Mouse (Mus musculus): ENCODE data around the gene Gm7075. TPM values are rescaled to one million over a fixed set of nuclear protein-coding genes. Genes with fewer than 3 reads are reported as not detected.
"Not testable (repeated sequence)": the region's sequence is repeated elsewhere in the genome, so short reads cannot be mapped to it uniquely, and the experiment has no call there.

Gene Gm7075
- polyA plus RNA-seq, 1 experiment from 2014 or later = not detected

DNA sequence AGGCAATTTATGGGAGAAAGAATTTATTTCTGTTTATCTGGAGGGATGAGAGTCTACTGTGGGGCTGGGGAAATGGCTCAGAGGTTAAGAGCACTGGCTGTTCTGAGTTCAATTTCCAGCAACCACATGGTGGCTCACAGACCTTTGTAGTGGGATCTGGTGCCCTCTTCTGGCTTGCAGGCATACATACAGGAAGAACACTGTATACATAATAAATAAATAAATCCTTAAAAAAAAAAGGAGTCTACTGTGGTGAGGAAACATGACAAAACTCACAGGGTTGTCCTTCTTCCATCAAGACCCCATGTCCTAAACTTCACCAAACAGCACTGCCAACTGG lies 2.9 kb upstream of the Gm7075 start:
- ATAC-seq (ENCODE audit: low FRiP score, low TSS enrichment) = no peak
- no peaks in the 10 kb centered on the region for H3K9me3 ChIP-seq (ENCODE audit: control insufficient read depth, low read length)
- H3K27me3 ChIP-seq (ENCODE audit: control insufficient read depth, insufficient read depth, low read length) = no peaks in the 10 kb centered on the region

DNA sequence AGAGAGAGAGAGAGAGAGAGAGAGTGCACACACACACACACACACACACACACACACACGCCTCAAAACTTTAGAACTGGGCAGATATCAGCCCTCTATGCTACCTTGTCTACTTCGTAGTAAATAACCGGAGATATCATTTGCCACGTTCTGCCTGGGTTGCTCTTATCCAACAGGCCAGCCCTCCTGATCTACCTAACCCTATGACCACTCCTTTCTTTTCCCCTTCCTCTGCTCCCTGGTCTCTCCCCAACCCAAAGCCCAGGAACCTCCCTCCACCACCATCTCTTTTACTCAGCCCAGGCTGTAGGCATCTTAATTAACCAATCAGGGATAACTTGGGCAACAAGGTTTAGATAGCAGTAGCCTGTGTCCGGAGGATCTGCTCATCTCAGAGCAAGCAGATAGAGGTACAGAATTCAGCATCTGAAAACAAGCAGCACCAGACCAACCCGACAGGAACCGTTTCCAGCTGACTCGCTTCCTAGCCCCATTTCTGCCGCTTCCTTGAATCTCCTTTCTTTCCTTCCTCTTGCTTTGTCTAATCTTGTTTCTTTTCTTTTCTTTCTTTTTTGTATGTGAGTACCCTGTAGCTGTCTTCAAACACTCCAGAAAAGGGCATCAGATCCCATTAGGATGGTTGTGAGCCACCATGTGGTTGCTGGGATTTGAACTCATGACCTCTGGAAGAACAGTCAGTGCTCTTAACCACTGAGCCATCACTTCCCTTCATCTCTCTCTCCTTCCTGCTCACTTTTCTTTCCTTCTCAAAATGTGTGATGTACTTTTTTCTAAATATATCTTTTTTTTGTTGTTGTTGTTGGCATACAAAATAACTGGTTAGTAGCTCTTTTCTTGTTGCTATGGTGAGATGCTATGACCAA lies 2.2 kb upstream of the Gm7075 start:
- ATAC-seq (ENCODE audit: low FRiP score, low TSS enrichment) = no peak
- Histone ChIP-seq H3K4me3 (ENCODE audit: low read length) (no peak overlapping the region), H3K4me1 (ENCODE audit: control insufficient read depth, insufficient read depth, low read length) (no peaks in the 10 kb centered on the region), H3K9me3 (ENCODE audit: control insufficient read depth, low read length) (no peaks in the 10 kb centered on the region), H3K4me2 (replicated peaks; ENCODE audit: low read depth, low read length) (no peak overlapping the region), H3K9ac (ENCODE audit: low read depth, low read length) (no peak overlapping the region), H3K27ac (ENCODE audit: low read depth, low read length) (no peak overlapping the region), H3K27me3 (ENCODE audit: control insufficient read depth, insufficient read depth, low read length) (no peaks in the 10 kb centered on the region), H3K36me3 (ENCODE audit: control insufficient read depth, insufficient read depth, low read length) (no peaks in the 10 kb centered on the region)
- WGBS = 91% methylated on average over 9 of the region's 9 CpGs

More for the DNA sequence above, 2.9 kb upstream of the Gm7075 start:
- no peak overlapping the region for H3K4me3 ChIP-seq (ENCODE audit: low read length)
- H3K4me2 ChIP-seq (replicated peaks; ENCODE audit: low read depth, low read length) = no peak overlapping the region
- no peaks in the 10 kb centered on the region for H3K36me3 ChIP-seq (ENCODE audit: control insufficient read depth, insufficient read depth, low read length)
- H3K27ac ChIP-seq (ENCODE audit: low read depth, low read length) = no peak overlapping the region
- H3K4me1 ChIP-seq (ENCODE audit: control insufficient read depth, insufficient read depth, low read length) = no peaks in the 10 kb centered on the region
- no peak overlapping the region for H3K9ac ChIP-seq (ENCODE audit: low read depth, low read length)

DNA sequence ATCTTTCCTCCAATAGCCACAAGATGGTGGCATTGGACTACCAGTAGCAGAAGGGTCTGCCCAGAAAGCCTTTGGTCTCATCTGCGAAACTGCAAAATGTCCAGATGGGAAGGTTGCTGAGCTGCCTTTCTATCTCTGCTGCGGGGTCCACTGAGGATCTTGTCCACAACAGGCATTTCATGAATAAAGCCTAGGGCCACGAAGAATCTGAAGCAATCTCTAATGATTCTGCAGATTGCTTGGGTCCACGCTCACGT lies 1.1 kb upstream of the Gm7075 start:
- no peaks in the 10 kb centered on the region for H3K36me3 ChIP-seq (ENCODE audit: control insufficient read depth, insufficient read depth, low read length)
- H3K27me3 ChIP-seq (ENCODE audit: control insufficient read depth, insufficient read depth, low read length) = no peaks in the 10 kb centered on the region
- ATAC-seq (ENCODE audit: low FRiP score, low TSS enrichment) = no peak
- H3K4me2 ChIP-seq (replicated peaks; ENCODE audit: low read depth, low read length) = no peak overlapping the region
- no peak overlapping the region for H3K27ac ChIP-seq (ENCODE audit: low read depth, low read length)
- H3K4me3 ChIP-seq (ENCODE audit: low read length) = no peak overlapping the region
- no peak overlapping the region for H3K9ac ChIP-seq (ENCODE audit: low read depth, low read length)
- H3K4me1 ChIP-seq (ENCODE audit: control insufficient read depth, insufficient read depth, low read length) = no peaks in the 10 kb centered on the region
- WGBS = 90% methylated on average over 5 of the region's 5 CpGs
- no peaks in the 10 kb centered on the region for H3K9me3 ChIP-seq (ENCODE audit: control insufficient read depth, low read length)

DNA sequence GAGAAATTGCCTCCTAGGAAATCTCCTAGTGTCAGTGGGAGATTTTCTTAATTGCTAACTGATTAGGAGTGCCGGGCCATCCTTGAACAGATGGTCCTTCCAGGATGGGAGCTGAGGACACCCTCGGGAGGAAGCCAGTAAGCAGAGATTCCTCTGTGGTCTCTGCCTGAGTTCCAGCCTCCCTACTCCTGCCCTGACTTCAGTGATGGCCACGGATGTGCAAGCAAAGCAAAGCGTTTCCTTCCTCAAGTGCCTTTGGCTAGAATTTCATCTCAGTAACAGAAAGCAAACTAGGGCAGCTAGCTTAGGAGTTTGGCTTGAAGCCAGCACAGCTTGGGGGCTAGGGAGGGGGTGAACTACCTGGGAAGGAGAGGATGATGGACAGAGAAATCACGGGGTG lies 4.5 kb downstream of the Gm7075 start:
- Histone ChIP-seq H3K9me3 (ENCODE audit: control insufficient read depth, low read length) (no peaks in the 10 kb centered on the region), H3K27ac (ENCODE audit: low read depth, low read length) (no peak overlapping the region), H3K27me3 (ENCODE audit: control insufficient read depth, insufficient read depth, low read length) (no peaks in the 10 kb centered on the region), H3K4me3 (ENCODE audit: low read length) (no peak overlapping the region), H3K4me2 (replicated peaks; ENCODE audit: low read depth, low read length) (no peak overlapping the region), H3K9ac (ENCODE audit: low read depth, low read length) (no peak overlapping the region), H3K4me1 (ENCODE audit: control insufficient read depth, insufficient read depth, low read length) (no peaks in the 10 kb centered on the region), H3K36me3 (ENCODE audit: control insufficient read depth, insufficient read depth, low read length) (no peaks in the 10 kb centered on the region)
- ATAC-seq (ENCODE audit: low FRiP score, low TSS enrichment) = no peak
- WGBS = 49% methylated on average over 5 of the region's 5 CpGs

DNA sequence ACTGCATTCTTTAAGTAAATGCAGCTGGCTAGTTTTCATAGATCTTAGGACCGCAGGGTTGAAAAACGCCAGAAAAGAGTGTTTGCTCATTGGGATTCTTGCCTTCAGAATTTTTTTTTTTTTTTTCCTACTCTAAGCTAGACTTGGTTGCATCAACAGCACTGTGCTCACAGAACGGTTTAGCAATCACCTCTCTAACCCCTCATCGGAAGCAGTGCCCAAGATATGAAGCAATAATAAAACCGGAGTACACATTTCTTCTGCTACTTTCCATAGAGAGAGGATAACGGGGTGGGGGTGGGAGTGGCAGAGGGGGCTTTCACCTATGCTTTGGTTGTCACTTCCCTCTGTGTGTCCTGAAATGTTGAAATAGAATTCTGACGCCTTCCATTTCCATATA lies 5.7 kb downstream of the Gm7075 start:
- Histone ChIP-seq H3K27ac (ENCODE audit: low read depth, low read length) (no peak overlapping the region), H3K4me3 (ENCODE audit: low read length) (no peak overlapping the region), H3K4me2 (replicated peaks; ENCODE audit: low read depth, low read length) (no peak overlapping the region; the same call in 1 of the 2 replicates), H3K36me3 (ENCODE audit: control insufficient read depth, insufficient read depth, low read length) (no peaks in the 10 kb centered on the region), H3K4me1 (ENCODE audit: control insufficient read depth, insufficient read depth, low read length) (no peaks in the 10 kb centered on the region), H3K9ac (ENCODE audit: low read depth, low read length) (no peak overlapping the region), H3K9me3 (ENCODE audit: control insufficient read depth, low read length) (no peaks in the 10 kb centered on the region), H3K27me3 (ENCODE audit: control insufficient read depth, insufficient read depth, low read length) (no peaks in the 10 kb centered on the region)
- no peak for ATAC-seq (ENCODE audit: low FRiP score, low TSS enrichment)
- 64% methylated on average over 7 of the region's 7 CpGs for WGBS

DNA sequence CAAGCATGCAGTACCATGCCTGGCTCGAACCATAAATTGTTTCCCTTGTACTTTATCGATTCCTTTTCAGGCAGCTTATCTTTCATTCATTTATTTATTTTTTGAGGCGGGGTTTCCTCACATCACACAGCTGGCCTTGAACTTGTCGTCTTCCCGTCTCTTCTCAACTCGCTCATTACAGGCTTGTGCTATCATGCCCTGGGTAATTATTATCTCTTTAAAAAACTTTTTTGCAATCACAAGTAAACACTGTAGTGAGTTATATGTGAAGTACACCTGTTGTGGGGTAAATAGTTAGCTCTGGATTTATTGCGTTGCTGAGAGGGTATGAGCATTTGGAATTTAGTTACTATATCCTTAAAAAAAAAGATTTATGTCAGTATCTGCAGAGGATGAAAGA lies 6.3 kb downstream of the Gm7075 start:
- H3K9ac ChIP-seq (ENCODE audit: low read depth, low read length) = no peak overlapping the region
- H3K9me3 ChIP-seq (ENCODE audit: control insufficient read depth, low read length) = no peaks in the 10 kb centered on the region
- H3K27ac ChIP-seq (ENCODE audit: low read depth, low read length) = no peak overlapping the region
- no peaks in the 10 kb centered on the region for H3K27me3 ChIP-seq (ENCODE audit: control insufficient read depth, insufficient read depth, low read length)
- H3K4me2 ChIP-seq (replicated peaks; ENCODE audit: low read depth, low read length) = no peak overlapping the region
- no peaks in the 10 kb centered on the region for H3K4me1 ChIP-seq (ENCODE audit: control insufficient read depth, insufficient read depth, low read length)
- no peak for ATAC-seq (ENCODE audit: low FRiP score, low TSS enrichment)
- no peaks in the 10 kb centered on the region for H3K36me3 ChIP-seq (ENCODE audit: control insufficient read depth, insufficient read depth, low read length)
- H3K4me3 ChIP-seq (ENCODE audit: low read length) = no peak overlapping the region
- 76% methylated on average over 7 of the region's 7 CpGs for WGBS

DNA sequence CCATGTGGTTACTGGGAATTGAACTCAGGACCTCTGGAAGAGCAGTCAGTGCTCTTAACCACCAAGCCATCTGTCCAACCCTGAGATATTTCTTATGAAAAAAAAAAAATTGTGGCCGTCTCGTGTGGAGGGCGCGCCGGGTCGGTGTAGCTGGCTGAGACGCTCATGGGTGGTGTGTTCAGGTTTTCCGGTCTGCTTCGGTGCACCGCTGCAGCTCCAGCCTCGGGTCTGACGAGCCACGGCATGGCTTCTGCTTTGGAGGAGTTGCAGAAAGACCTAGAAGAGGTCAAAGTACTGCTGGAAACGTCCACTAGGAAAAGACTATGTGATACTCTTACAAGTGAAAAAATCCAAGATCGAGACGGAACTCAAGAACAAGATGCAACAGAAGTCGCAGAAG lies 8.8 kb downstream of the Gm7075 start:
- no peak overlapping the region for H3K27ac ChIP-seq (ENCODE audit: low read depth, low read length)
- WGBS = 89% methylated on average over 17 of the region's 17 CpGs
- no peaks in the 10 kb centered on the region for H3K36me3 ChIP-seq (ENCODE audit: control insufficient read depth, insufficient read depth, low read length)
- ATAC-seq (ENCODE audit: low FRiP score, low TSS enrichment) = no peak
- H3K9me3 ChIP-seq (ENCODE audit: control insufficient read depth, low read length) = no peaks in the 10 kb centered on the region
- no peaks in the 10 kb centered on the region for H3K4me1 ChIP-seq (ENCODE audit: control insufficient read depth, insufficient read depth, low read length)
- no peak overlapping the region for H3K4me3 ChIP-seq (ENCODE audit: low read length)
- no peaks in the 10 kb centered on the region for H3K27me3 ChIP-seq (ENCODE audit: control insufficient read depth, insufficient read depth, low read length)
- H3K4me2 ChIP-seq (replicated peaks; ENCODE audit: low read depth, low read length) = no peak overlapping the region
- H3K9ac ChIP-seq (ENCODE audit: low read depth, low read length) = no peak overlapping the region

DNA sequence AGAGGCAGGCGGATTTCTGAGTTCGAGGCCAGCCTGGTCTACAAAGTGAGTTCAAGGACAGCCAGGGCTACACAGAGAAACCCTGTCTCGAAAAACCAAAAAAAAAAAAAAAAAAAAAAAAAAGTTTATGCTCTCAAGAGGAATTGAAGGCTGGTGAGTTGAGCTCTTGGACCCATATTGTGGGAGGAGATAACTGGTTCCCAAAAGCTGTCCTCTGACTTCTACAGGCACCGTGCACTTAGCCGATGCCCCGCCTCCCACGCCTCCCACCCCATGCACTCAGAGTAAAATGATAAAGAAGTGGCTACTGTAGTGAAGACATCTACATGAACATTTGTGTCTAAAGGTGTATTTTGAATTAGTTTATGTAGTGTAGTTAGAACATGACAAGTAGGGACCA lies 9.9 kb downstream of the Gm7075 start:
- not testable (repeated sequence) for H3K27me3 ChIP-seq (ENCODE audit: control insufficient read depth, insufficient read depth, low read length); H3K4me1 ChIP-seq (ENCODE audit: control insufficient read depth, insufficient read depth, low read length); H3K4me2 ChIP-seq (replicated peaks; ENCODE audit: low read depth, low read length); H3K27ac ChIP-seq (ENCODE audit: low read depth, low read length); H3K9me3 ChIP-seq (ENCODE audit: control insufficient read depth, low read length); H3K36me3 ChIP-seq (ENCODE audit: control insufficient read depth, insufficient read depth, low read length); H3K4me3 ChIP-seq (ENCODE audit: low read length); ATAC-seq (ENCODE audit: low FRiP score, low TSS enrichment); H3K9ac ChIP-seq (ENCODE audit: low read depth, low read length)
- 95% methylated on average over 4 of the region's 7 CpGs for WGBS

DNA sequence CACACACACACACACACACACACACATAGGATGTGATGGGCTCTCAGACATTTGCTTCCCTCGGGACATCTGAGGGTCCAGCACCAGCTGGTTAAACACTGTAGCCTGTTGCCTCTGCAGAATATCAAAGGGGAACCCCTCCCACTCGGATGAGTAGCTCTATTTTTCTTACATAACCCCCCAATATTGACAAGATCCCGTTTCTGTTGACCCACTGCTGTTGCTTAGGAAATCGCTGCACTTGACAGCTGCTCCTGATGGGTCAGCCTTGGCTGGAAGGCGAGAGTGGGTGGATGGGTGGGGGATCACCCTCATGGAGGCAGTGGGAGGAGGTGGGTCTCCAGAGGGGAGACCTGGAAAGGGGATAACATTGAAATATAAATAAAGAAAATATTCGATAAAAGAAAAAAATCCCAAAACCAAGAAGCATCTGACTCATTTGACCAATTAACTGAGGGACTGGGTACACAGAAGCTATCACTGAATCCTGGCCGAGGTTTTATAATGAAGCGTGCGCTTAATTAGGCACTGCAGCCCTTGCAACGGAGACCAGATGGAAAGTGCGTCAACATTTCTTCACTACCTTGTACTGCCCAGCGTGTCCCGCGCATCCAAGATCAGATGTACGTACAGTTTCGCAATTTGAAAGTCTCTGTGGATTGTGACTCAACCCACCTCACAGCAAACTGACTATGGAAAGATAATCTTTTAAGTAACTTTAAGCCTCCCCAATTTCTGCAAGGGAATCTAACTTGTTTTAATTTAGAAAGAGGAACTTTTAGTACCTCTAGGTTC lies 11.2 kb downstream of the Gm7075 start:
- H3K4me1 ChIP-seq (ENCODE audit: control insufficient read depth, insufficient read depth, low read length) = no peaks in the 10 kb centered on the region
- no peaks in the 10 kb centered on the region for H3K27me3 ChIP-seq (ENCODE audit: control insufficient read depth, insufficient read depth, low read length)
- H3K27ac ChIP-seq (ENCODE audit: low read depth, low read length) = no peak overlapping the region
- no peak for ATAC-seq (ENCODE audit: low FRiP score, low TSS enrichment)
- no peaks in the 10 kb centered on the region for H3K9me3 ChIP-seq (ENCODE audit: control insufficient read depth, low read length)
- no peaks in the 10 kb centered on the region for H3K36me3 ChIP-seq (ENCODE audit: control insufficient read depth, insufficient read depth, low read length)
- no peak overlapping the region for H3K9ac ChIP-seq (ENCODE audit: low read depth, low read length)
- whole genome bisulfite sequencing = 68% methylated on average over 16 of the region's 16 CpGs
- no peak overlapping the region for H3K4me3 ChIP-seq (ENCODE audit: low read length)
- H3K4me2 ChIP-seq (replicated peaks; ENCODE audit: low read depth, low read length) = no peak overlapping the region
